Mouse (Mus musculus): ENCODE results near the gene E2f8. TPM values are rescaled to one million over a fixed set of nuclear protein-coding genes. Genes with fewer than 3 reads are reported as not detected.

Gene E2f8
- polyA plus RNA-seq, 1 experiment from 2014 or later = 17.3 TPM

- WGBS = 61% methylated on average over 8 of the region's 8 CpGs
- H3K4me3 ChIP-seq = no peak within 1 kb of the TSS
- ATAC-seq (ENCODE audit: insufficient number of reproducible peaks, insufficient read depth, low FRiP score, low TSS enrichment, low read depth) = no peak
- no peaks in the 10 kb centered on the region for H3K27me3 ChIP-seq
- no peaks in the 10 kb centered on the region for H3K9me3 ChIP-seq
- H3K36me3 ChIP-seq = no peaks in the 10 kb centered on the region
- no peak within 1 kb of the TSS for H3K4me2 ChIP-seq
- H3K27ac ChIP-seq = peak within 1 kb of the TSS; percentile 22; the same call in 1 of the 2 replicates
- H3K4me1 ChIP-seq = peaks cover 17% of the 10 kb centered on the region
- H3K9ac ChIP-seq = no peak within 1 kb of the TSS
Measured at GRCm38 (mm10) chr7:48908521-48909341, 27.3 kb upstream of the E2f8 start, which contains the start of gene Nav2. Gene Nav2 (plus strand): TSS chr7:48908716.

GRCm38 (mm10) chr7:48902454-48902853 is 21.1 kb upstream of the E2f8 start:
- Histone ChIP-seq H3K27ac (no peak overlapping the region), H3K4me1 (peaks cover 11% of the 10 kb centered on the region), H3K9me3 (no peaks in the 10 kb centered on the region), H3K4me3 (no peak overlapping the region), H3K4me2 (no peak overlapping the region), H3K9ac (no peak overlapping the region), H3K27me3 (peaks cover 12% of the 10 kb centered on the region), H3K36me3 (no peaks in the 10 kb centered on the region)
- 16% methylated on average over 2 of the region's 2 CpGs for WGBS
- ATAC-seq (ENCODE audit: insufficient number of reproducible peaks, insufficient read depth, low FRiP score, low TSS enrichment, low read depth) = no peak

- H3K9ac ChIP-seq = no peak overlapping the region
- no peak overlapping the region for H3K27ac ChIP-seq
- no peaks in the 10 kb centered on the region for H3K9me3 ChIP-seq
- WGBS = 57% methylated on average over 8 of the region's 8 CpGs
- ATAC-seq (ENCODE audit: insufficient number of reproducible peaks, insufficient read depth, low FRiP score, low TSS enrichment, low read depth) = no peak
- no peak overlapping the region for H3K4me2 ChIP-seq
- H3K4me3 ChIP-seq = no peak overlapping the region
- peaks cover 16% of the 10 kb centered on the region for H3K4me1 ChIP-seq
- no peaks in the 10 kb centered on the region for H3K36me3 ChIP-seq
- H3K27me3 ChIP-seq = peaks cover 22% of the 10 kb centered on the region
Measured at GRCm38 (mm10) chr7:48900408-48901167, 19.2 kb upstream of the E2f8 start.

GRCm38 (mm10) chr7:48898416-48898815 is 17.0 kb upstream of the E2f8 start:
- no peaks in the 10 kb centered on the region for H3K36me3 ChIP-seq
- no peak overlapping the region for H3K9ac ChIP-seq
- peaks cover 30% of the 10 kb centered on the region for H3K27me3 ChIP-seq
- peaks cover 16% of the 10 kb centered on the region for H3K4me1 ChIP-seq
- no peak overlapping the region for H3K4me2 ChIP-seq
- 36% methylated on average over 9 of the region's 9 CpGs for WGBS
- H3K27ac ChIP-seq = no peak overlapping the region
- H3K4me3 ChIP-seq = no peak overlapping the region
- ATAC-seq (ENCODE audit: insufficient number of reproducible peaks, insufficient read depth, low FRiP score, low TSS enrichment, low read depth) = no peak
- H3K9me3 ChIP-seq = no peaks in the 10 kb centered on the region

GRCm38 (mm10) chr7:48897539-48898163 is 16.3 kb upstream of the E2f8 start:
- no peaks in the 10 kb centered on the region for H3K9me3 ChIP-seq
- no peak for ATAC-seq (ENCODE audit: insufficient number of reproducible peaks, insufficient read depth, low FRiP score, low TSS enrichment, low read depth)
- no peak overlapping the region for H3K9ac ChIP-seq
- H3K4me1 ChIP-seq = peaks cover 16% of the 10 kb centered on the region
- H3K27me3 ChIP-seq = peaks cover 32% of the 10 kb centered on the region
- no peak overlapping the region for H3K27ac ChIP-seq
- H3K4me3 ChIP-seq = no peak overlapping the region
- peak overlapping the region; percentile 27; the same call in 1 of the 2 replicates for H3K4me2 ChIP-seq
- H3K36me3 ChIP-seq = no peaks in the 10 kb centered on the region
- WGBS = 43% methylated on average over 24 of the region's 24 CpGs

GRCm38 (mm10) chr7:48896051-48896450 is 14.7 kb upstream of the E2f8 start:
- Histone ChIP-seq H3K9ac (no peak overlapping the region), H3K4me1 (peaks cover 18% of the 10 kb centered on the region), H3K9me3 (no peaks in the 10 kb centered on the region), H3K27ac (no peak overlapping the region), H3K36me3 (no peaks in the 10 kb centered on the region), H3K4me2 (no peak overlapping the region), H3K4me3 (no peak overlapping the region), H3K27me3 (peaks cover 32% of the 10 kb centered on the region)
- ATAC-seq (ENCODE audit: insufficient number of reproducible peaks, insufficient read depth, low FRiP score, low TSS enrichment, low read depth) = no peak
- 68% methylated on average over 4 of the region's 4 CpGs for WGBS

GRCm38 (mm10) chr7:48895475-48895874 is 14.1 kb upstream of the E2f8 start:
- Histone ChIP-seq H3K9ac (no peak overlapping the region), H3K27ac (no peak overlapping the region), H3K36me3 (no peaks in the 10 kb centered on the region), H3K9me3 (no peaks in the 10 kb centered on the region), H3K27me3 (peaks cover 32% of the 10 kb centered on the region), H3K4me3 (no peak overlapping the region), H3K4me1 (peaks cover 24% of the 10 kb centered on the region), H3K4me2 (no peak overlapping the region)
- 87% methylated on average over 4 of the region's 4 CpGs for WGBS
- ATAC-seq (ENCODE audit: insufficient number of reproducible peaks, insufficient read depth, low FRiP score, low TSS enrichment, low read depth) = no peak

- WGBS = 71% methylated on average over 6 of the region's 6 CpGs
- no peak overlapping the region for H3K4me3 ChIP-seq
- no peak overlapping the region for H3K9ac ChIP-seq
- no peak overlapping the region for H3K4me2 ChIP-seq
- no peak for ATAC-seq (ENCODE audit: insufficient number of reproducible peaks, insufficient read depth, low FRiP score, low TSS enrichment, low read depth)
- peaks cover 32% of the 10 kb centered on the region for H3K27me3 ChIP-seq
- H3K9me3 ChIP-seq = no peaks in the 10 kb centered on the region
- H3K4me1 ChIP-seq = peaks cover 26% of the 10 kb centered on the region
- H3K36me3 ChIP-seq = no peaks in the 10 kb centered on the region
- no peak overlapping the region for H3K27ac ChIP-seq
Measured at GRCm38 (mm10) chr7:48894763-48895162, 13.4 kb upstream of the E2f8 start.

- WGBS = 1% methylated on average over 6 of the region's 6 CpGs
- H3K9ac ChIP-seq = no peak overlapping the region
- H3K4me1 ChIP-seq = peaks cover 26% of the 10 kb centered on the region
- no peak overlapping the region for H3K4me2 ChIP-seq
- no peak overlapping the region for H3K4me3 ChIP-seq
- no peaks in the 10 kb centered on the region for H3K36me3 ChIP-seq
- no peak overlapping the region for H3K27ac ChIP-seq
- H3K27me3 ChIP-seq = peaks cover 28% of the 10 kb centered on the region
- no peak for ATAC-seq (ENCODE audit: insufficient number of reproducible peaks, insufficient read depth, low FRiP score, low TSS enrichment, low read depth)
- H3K9me3 ChIP-seq = no peaks in the 10 kb centered on the region
Measured at GRCm38 (mm10) chr7:48894152-48894551, 12.8 kb upstream of the E2f8 start.

- Histone ChIP-seq H3K4me1 (peaks cover 30% of the 10 kb centered on the region), H3K27me3 (peaks cover 32% of the 10 kb centered on the region), H3K4me2 (no peak overlapping the region), H3K9ac (no peak overlapping the region), H3K4me3 (no peak overlapping the region), H3K27ac (no peak overlapping the region), H3K36me3 (no peaks in the 10 kb centered on the region), H3K9me3 (no peaks in the 10 kb centered on the region)
- no peak for ATAC-seq (ENCODE audit: insufficient number of reproducible peaks, insufficient read depth, low FRiP score, low TSS enrichment, low read depth)
- 81% methylated on average over 7 of the region's 7 CpGs for WGBS
Measured at GRCm38 (mm10) chr7:48893093-48893492, 11.7 kb upstream of the E2f8 start.

- Histone ChIP-seq H3K27me3 (peaks cover 24% of the 10 kb centered on the region), H3K4me2 (peak overlapping the region; percentile 11; the same call in 1 of the 2 replicates), H3K4me3 (no peak overlapping the region), H3K9ac (no peak overlapping the region), H3K9me3 (no peaks in the 10 kb centered on the region), H3K36me3 (no peaks in the 10 kb centered on the region), H3K4me1 (peaks cover 25% of the 10 kb centered on the region), H3K27ac (no peak overlapping the region)
- WGBS = 34% methylated on average over 5 of the region's 5 CpGs
- no peak for ATAC-seq (ENCODE audit: insufficient number of reproducible peaks, insufficient read depth, low FRiP score, low TSS enrichment, low read depth)
Measured at GRCm38 (mm10) chr7:48891029-48891428, 9.6 kb upstream of the E2f8 start.
